Mouse (Mus musculus) granulocyte monocyte progenitor cell, adult 5-6 weeks (primary cell): ENCODE measurements at regions not wholly inside any gene's neighbourhood (a gene's known extent, or its start where the extent isn't known, plus 50 kb on each side); places are given as distances from the start of the nearest gene placed in this dataset.

ENCODE experiments used
- ATAC-seq: replicated peaks from 2 replicates; pipeline ENCODE4 v1.8.0; 2016; ENCODE audit warnings: mild to moderate bottlenecking, moderate TSS enrichment, inconsistent platforms; ENCODE audit not compliant: poor library complexity, severe bottlenecking

DNA sequence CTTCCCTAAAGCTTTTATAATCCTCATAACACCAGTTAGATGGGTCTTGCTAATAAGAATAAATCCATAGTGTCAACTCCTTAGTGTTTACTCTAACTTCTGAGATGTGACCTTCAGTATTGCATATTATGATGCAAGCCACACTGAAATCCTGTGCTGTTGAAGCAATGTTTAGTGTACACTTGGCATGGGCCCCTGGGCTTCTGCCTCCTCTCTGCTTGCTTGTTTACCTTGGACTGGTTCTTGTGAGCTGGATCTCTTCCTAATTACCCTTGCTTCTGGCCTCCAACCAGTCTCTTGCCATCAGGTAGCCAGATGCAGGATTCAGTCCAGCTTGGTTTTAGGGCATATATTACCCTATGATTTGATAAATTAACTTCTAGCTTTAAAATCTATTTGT, 57.0 kb downstream of the Rgs2 start:
- ATAC-seq, result peak; percentile 48

- ATAC-seq, result peak; percentile 72
These were observed 62.5 kb downstream of the Rgs2 start for GRCm38 (mm10) chr1:143941465-143941864.

DNA sequence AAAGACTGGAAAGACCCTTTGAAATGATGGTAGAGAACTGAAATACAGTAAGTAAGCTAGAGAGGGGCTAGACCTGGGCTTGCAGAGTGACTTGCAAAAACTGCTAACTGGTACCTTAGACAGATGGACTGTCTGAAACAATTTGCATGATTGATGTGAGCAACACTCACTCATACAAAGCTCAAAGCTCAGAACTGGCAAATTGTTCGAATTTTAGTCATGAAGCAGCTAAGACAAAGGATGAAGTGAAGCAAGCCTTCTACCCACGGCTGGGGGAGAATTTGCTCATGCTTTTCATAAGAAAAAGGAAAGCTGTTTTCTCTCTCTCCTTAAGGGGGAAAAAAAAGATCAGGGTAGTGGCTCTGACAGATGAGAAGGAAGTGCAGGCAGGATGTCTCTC, 64.5 kb downstream of the Rgs2 start:
- no peak for ATAC-seq

- no peak for ATAC-seq
These were observed 65.4 kb downstream of the Rgs2 start for GRCm38 (mm10) chr1:143938569-143938968.

DNA sequence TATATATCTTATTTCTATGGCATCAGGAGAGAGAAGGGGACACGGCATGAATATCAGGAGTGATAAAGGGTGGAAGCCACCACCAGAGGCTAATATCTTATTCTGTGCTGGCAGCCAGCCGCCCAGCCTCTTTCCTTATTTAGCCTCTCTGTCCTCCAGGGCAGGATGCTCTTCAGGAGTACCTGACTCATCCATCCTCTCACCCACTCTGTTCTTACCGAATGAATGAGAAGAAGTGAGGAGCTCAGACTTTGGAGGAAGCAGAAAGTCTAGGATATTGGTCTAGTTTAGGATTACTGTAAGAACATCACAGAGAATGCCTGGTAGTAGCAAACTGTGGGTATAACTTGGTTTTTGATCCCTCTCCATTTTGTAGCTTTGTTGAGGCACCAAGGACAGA, 73.2 kb downstream of the Rgs2 start:
- ATAC-seq, result no peak

DNA sequence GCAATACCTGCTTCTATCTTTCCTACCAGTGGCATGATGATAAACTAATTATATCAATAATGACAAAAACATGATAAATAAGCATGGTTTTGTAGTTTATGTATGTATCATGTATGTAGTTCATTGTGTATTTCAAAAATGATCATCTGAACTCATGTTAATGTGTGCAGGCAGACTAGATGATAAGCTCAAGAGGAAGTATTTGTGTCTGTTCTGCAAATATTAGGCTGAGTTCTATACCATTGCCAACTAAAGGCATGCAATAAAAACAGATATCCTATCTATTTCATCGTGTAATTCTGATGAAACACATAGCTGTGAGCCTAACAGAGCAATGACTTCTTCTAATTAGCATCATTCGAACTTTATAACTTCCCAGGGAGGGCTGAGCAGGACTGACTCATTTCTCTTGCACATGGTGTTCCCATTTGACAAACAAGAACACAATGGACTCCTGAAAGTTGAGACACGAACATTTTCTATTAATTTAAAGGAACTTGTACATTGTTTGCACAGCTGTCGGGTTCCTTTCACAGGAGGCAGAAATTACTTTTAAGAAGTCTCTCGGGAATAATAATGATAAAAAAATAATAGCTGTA, 74.3 kb downstream of the Rgs2 start:
- no peak for ATAC-seq

- ATAC-seq, result no peak
These were observed 81.5 kb downstream of the Rgs2 start for GRCm38 (mm10) chr1:143922499-143922898.

DNA sequence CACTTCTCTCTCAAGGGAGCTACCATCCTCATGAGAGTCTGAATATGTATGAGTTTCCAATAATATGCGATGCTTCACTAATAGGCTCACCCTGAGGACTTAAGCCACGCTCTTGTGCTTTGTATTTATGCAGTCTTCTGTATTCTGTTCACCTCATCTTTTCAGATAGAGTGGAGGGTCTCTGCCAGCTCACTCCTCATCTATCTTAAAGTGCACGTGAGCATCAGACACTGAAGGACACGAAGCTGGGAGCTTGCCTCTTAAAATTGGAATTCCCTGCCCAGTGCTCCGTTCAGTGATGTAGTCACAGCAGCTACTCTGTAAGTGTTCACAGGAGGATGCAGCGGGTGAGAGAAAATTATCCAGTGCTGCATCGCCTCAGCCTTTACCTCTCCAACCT, 83.7 kb downstream of the Rgs2 start:
- ATAC-seq, result no peak

DNA sequence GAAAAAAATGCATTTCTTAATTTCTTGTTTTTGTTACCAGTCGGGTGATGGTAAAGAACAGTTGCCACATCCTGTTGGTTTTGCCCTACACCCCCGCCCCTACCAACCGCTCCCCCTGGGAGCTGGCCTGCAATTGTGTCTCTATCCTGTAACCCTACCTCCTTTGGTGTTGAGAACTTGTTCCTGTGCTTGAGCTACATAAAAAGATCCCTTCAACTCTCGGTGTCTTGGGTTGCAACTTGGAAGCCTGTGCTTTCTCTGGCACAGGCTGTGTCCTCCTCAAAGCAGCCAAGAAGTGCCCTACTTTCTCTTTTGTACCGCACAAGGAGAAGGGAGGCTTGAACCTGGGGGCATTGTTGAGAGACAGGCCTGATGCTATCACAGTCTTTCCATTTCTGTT, 85.0 kb downstream of the Rgs2 start:
- peak; percentile 51 for ATAC-seq

DNA sequence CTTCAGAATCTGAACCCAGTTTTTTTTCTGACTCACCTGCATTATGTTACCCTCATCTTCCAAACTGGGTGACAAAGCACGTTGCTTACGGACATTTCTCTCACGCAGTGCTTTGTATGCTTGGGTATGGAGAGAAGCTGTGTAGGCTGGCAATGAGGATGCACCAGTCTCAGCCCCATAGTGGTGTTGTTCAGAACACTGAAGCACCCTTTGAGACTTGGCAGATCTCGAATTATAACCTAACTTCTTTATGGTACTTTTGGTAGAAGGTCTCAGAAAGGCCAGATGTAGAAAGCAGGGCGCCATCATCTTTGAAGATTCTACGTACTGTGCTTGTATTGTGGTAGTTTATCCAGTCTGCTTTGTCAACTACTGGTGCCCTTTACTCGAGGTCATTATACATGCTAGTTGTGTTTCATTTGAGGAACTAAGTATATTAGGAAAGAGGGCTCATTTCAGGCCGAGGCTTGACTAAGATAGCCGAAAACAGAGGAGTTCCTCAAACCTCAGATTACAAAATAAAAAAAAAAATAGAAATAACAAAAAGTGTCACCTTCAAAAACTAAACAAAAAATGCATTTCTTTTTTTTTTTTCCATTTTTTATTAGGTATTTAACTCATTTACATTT, 85.7 kb downstream of the Rgs2 start:
- ATAC-seq, result peak; percentile 74

GRCm38 (mm10) chr1:143917623-143918022, 86.3 kb downstream of the Rgs2 start:
- ATAC-seq, result peak; percentile 4; the same call in 1 of the 2 replicates

DNA sequence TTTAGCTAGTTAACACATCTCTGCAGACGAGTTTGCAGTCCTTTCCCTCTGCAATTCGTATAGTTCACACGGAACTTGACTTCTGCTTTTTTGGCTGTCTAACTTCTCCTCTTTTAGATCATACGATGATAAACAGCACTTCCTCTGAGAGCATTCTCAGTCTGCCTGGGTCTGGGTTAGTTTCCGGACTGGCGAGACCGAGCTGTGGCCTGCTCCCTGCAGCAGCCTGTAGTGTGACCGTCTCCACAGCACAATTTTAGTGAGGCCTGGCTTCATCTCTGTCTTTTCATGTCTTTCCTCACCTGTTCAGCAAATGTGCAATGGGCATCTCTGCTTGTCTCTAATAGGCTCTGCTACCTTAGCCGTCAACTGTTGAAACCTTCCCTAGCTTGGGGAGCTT, 87.4 kb downstream of the Rgs2 start:
- peak; percentile 77 for ATAC-seq

DNA sequence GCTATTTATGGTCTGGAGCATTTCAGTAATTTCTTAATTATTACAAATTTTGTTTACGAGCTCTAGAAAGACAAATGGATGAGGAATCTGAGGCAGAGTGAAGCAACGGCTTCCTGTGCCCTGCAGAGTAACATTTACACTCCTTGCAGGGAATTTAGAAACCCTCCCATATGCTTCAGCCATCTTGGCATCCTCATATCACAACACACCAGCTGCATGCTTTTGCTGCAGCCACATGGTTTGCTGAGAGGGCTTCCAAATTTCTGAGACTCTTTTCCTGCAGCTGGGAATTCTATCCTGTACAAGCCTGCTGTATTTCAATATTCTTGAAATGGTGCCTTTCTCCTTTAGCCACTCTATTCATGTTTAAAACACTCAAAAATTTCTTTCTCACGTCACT, 91.4 kb downstream of the Rgs2 start:
- peak; percentile 41 for ATAC-seq

- no peak for ATAC-seq
These were observed 92.7 kb downstream of the Rgs2 start for GRCm38 (mm10) chr1:143911230-143911629.

GRCm38 (mm10) chr1:143910530-143910929, 93.4 kb downstream of the Rgs2 start:
- no peak for ATAC-seq

DNA sequence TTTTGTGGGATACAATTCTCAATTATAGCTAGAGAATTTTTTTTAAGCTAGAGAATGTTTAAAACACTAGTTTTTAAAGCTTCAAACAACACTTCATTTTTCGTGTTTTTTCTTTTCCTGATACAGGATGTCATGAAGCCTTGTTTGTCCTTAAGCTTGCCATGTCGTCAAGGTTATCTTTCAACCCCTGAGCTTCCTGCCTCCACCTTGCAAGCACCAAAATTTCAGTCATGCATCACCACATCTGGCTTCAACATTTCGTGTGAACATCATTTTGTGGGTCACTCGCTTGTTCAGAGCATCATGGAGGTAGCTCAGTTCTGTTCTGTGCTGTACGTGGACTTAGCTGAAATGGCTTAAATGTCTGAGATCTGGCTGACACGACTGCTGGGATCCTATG, 96.6 kb downstream of the Rgs2 start:
- no peak for ATAC-seq

DNA sequence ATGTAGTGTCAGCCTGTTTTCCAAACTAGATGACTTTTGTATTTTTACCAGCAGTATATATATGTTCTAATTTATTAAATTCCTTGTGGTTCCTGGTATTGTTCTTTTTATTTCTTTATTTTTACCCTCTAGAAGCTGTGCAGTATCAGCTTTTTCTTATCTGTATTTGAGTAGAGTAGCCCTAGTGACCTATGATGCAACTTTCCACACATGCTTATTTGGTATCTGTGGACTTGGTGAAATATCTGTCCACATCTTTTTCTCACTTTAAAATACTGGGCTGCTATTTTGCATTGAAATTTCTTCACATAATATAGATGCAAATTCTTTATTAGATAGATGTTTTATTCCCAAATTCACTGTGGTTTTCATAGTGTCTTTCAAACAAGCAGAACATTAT, 97.1 kb downstream of the Rgs2 start:
- ATAC-seq, result 0 out of 2 replicates have a peak, but pooled peaks have one; percentile 48

DNA sequence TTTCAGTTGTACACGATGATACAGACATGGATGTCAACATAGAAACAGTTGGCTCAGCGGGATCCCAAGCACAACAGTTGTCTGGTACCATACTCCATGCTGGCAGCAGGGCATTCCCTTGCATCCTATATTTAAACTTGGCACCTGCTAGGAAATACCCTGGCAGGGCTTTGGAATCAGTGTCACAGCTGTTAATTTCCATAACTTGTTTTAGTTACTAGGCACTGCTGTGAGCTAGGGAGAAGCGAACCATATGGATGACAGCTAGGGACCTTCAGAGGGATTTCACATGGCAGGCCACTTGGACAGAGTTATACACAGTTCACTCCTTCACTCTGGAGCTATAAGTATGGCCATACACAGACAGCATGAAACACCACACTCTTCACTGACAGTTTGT, 100.0 kb downstream of the Rgs2 start:
- ATAC-seq, result no peak

DNA sequence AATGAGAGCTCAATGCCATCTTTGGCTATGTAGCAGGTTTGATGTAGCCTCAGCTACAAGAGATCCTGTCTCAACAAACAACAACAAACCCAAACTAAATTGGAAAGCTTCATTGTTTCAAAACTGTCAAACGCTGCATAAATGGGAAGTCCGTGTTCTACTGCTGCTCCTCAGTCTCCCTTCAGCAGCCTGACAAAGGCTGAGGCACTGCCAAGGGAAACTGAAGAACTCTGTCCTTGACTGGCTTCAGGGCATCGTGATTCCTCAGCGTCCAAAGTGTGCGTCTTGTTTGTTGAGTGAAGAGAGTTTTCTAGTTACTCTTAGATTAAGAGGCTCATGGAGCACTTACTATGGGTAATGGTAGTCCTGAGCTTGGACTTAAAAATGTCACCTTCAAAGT, 100.7 kb downstream of the Rgs2 start:
- 0 out of 2 replicates have a peak, but pooled peaks have one; percentile 17 for ATAC-seq

DNA sequence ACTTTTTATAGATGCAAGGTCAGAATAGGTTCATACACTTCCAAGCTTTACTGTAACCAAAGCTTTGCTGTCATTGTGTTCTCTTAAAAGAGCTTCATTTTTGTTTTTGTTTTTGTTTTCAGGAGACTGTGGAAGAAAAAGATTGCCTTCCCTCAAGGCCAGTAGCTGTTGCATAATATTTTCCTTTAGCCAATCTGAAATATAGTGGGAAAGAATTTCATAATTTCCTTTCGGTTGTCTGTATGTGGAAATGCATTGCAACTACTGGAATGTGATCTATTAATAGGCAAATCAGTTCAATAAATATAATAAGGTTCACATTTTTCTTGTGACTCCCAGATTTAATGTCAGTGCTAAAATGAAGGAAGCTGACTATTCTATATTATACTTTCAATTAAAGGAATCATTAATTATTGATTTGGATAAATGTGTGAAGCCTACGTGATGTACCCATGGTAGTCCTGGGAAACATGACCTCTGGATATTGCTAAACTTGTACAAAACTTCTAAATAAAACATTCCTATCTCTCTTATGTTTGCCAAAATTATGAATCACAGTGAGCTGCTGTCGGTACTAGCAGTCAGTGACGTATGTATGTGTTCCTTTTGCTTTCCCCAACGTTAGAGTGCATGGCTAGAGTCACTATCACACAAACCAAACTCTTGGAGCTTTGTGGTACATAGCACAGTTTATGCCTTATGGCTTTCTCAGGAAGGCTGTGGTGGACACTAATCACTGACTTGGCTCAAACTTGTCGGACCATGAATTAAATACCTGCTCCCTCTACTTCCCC, 102.6 kb downstream of the Rgs2 start:
- peak; percentile 68 for ATAC-seq

DNA sequence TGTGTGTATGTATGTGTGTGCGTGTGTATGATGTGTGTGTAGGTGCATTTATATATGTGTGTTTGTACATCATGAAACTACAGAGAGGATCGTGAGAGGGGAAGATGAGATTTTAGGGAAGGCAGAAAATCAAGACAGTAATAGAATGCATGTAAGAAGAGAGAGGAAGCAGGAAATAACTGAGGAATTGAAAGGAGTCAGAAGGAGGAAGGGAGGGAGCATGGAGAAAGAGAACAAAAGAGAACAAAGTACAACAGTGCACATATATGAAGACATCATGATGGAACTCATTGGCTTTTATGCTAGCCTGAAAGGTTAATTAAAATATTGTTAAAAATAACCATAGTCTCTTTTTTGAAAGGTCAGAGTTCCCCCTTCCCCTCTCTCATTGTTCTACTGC, 111.4 kb downstream of the Uchl5 start:
- peak; percentile 94 for ATAC-seq

DNA sequence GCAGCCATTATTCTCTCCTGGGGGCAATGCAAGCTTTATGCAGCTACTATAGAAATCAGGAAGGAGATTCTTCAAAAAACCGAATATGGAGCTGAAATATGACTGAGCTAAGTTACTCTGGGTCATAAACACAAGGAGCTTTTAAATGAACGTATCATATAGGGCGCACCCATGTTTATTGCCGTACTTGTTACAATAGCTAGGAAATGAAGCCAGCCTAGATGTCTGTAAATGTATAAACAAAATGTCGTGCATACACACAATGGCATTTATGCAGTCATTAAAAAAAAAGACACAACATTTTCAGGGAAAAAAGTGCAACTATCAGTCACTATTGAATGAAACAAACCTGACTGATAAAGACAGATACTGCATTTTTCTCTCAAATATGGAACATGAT, 111.0 kb downstream of the Uchl5 start:
- ATAC-seq, result no peak
